Mouse (Mus musculus): ENCODE results near the gene Npas2. TPM values are rescaled to one million over a fixed set of nuclear protein-coding genes. Genes with fewer than 3 reads are reported as not detected.

Gene Npas2
- polyA plus RNA-seq, 2 experiments: 0.11 TPM

DNA sequence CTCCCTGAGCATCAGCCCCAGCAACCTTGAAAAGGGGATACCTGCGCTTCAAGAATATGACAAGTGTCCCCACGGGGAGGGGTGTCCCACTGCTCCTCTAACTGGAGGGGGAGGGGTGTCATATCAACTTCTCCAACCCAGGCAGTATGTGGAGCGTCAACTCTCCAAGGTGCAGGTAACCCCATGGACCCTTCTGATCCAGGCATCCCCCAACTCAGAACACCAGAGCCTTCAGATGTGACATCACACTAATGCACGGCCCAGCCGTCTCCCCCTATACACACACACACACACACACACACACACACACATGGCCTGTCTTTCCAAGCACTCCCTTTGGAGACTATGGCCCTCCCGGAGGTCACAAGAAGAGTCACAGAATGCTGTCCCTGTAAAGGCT is 198.1 kb downstream of the Npas2 start:
- Histone ChIP-seq H3K9ac (replicated peaks) (no peak overlapping the region), H3K4me3 (ENCODE audit: insufficient read depth in 1 of 2, low read depth in 2 of 2, low read length in 2 of 2) (no peak overlapping the region), H3K9me3 (ENCODE audit: control insufficient read depth, low read length) (no peaks in the 10 kb centered on the region), H3K36me3 (replicated peaks; ENCODE audit: control insufficient read depth, insufficient read depth, low read depth) (no peaks in the 10 kb centered on the region), H3K4me1 (replicated peaks; ENCODE audit: control insufficient read depth in 2 of 2, insufficient read depth in 2 of 2, low read length in 1 of 2) (peaks cover 30 to 47% of the 10 kb centered on the region in 2 experiments), H3K27ac (no peak overlapping the region), H3K27me3 (ENCODE audit: control insufficient read depth, insufficient read depth, low read length) (no peaks in the 10 kb centered on the region), H3K4me2 (ENCODE audit: low read depth) (no peak overlapping the region)
- DNase-seq (ENCODE audit: low read depth in 3 of 3, low spot score in 3 of 3) (no peak), ATAC-seq (ENCODE audit: insufficient read depth) (no peak)
- 78% methylated on average over 6 of the region's 6 CpGs for WGBS (ENCODE audit: insufficient replicate concordance)
- no peak for TF ChIP-seq EP300 (IDR thresholded peaks at IDR 0.05; ENCODE audit: low read depth)
- no peak for TF ChIP-seq CTCF (IDR thresholded peaks at IDR 0.05; ENCODE audit: low read depth)

DNA sequence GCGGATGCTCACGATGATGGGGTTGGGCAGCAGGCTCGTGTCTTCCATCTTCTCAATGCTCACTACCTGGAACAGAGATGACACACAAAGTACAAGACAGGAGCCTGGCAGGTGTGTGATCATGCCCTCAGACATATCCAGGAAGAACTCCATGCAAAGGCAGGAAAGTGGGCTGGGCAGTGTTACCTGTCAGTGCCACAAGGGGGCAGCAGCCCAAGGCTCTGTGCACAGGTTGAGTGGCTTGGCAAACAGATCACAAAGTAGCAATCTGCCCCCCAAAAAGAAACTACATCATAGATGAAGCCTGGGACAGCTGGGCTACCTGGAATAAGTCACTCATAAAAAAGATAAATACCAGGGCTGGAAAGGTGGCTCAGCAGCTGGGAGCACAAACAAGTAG is 198.7 kb downstream of the Npas2 start:
- WGBS (ENCODE audit: insufficient replicate concordance): 62% methylated on average over 3 of the region's 3 CpGs

DNA sequence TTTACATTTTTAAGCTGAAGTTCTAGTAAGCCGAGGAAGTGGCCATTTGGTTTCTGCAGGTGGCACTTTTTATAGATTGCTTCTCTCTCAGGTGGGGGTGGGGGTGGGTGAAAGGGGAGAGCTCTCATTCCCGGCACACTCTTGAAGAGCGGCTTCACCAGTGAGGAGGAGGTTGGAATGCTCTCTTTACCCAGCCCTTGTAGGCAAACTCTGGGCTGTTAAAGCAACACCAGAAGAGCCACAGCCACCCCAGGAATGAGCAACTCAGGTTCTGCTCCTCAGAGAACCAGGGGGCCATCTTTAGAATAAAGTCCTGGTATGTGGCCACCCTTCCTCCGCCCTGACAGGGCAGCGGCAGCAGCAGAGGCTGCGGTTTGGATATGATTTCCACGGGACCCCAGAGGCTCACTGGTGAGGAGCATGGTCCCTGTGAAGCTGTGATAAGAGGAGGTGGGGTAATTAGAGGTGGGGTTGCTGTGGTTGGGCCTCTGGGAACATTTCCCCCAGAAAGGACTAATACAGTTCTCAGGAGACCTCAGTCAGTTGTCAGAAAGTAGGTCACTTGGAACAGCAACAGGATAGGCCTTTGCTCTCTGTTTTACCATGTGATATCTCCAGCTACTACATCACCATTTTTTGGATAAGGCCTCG is 199.8 kb downstream of the Npas2 start:
- peaks cover 23 to 42% of the 10 kb centered on the region in 2 experiments for H3K4me1 ChIP-seq (replicated peaks; ENCODE audit: control insufficient read depth in 2 of 2, insufficient read depth in 2 of 2, low read length in 1 of 2)
- WGBS (ENCODE audit: insufficient replicate concordance): 21% methylated on average over 8 of the region's 8 CpGs
- peak overlapping the region; percentile 44 for H3K4me2 ChIP-seq (ENCODE audit: low read depth)
- no peaks in the 10 kb centered on the region for H3K9me3 ChIP-seq (ENCODE audit: control insufficient read depth, low read length)
- H3K27me3 ChIP-seq (ENCODE audit: control insufficient read depth, insufficient read depth, low read length): no peaks in the 10 kb centered on the region
- DNase-seq (ENCODE audit: low read depth in 3 of 3, low spot score in 3 of 3) (peak; percentile 41 to 58 (median 48)), ATAC-seq (ENCODE audit: insufficient read depth) (peak; percentile 79)
- no peak for TF ChIP-seq CTCF (IDR thresholded peaks at IDR 0.05; ENCODE audit: low read depth)
- TF ChIP-seq EP300 (IDR thresholded peaks at IDR 0.05; ENCODE audit: low read depth): peak; percentile 74
- peak overlapping the region; percentile 47 for H3K27ac ChIP-seq
- H3K9ac ChIP-seq (replicated peaks): peak overlapping the region; percentile 47; the same call in 1 of the 2 replicates
- no peak overlapping the region for H3K4me3 ChIP-seq (ENCODE audit: insufficient read depth in 1 of 2, low read depth in 2 of 2, low read length in 2 of 2)
- no peaks in the 10 kb centered on the region; the same call in 1 of the 2 replicates for H3K36me3 ChIP-seq (replicated peaks; ENCODE audit: control insufficient read depth, insufficient read depth, low read depth)

More for the DNA sequence above, 198.7 kb downstream of the Npas2 start:
- Histone ChIP-seq H3K4me1 (replicated peaks; ENCODE audit: control insufficient read depth in 2 of 2, insufficient read depth in 2 of 2, low read length in 1 of 2) (peaks cover 30 to 47% of the 10 kb centered on the region in 2 experiments), H3K9me3 (ENCODE audit: control insufficient read depth, low read length) (no peaks in the 10 kb centered on the region), H3K27ac (no peak overlapping the region), H3K27me3 (ENCODE audit: control insufficient read depth, insufficient read depth, low read length) (no peaks in the 10 kb centered on the region), H3K9ac (replicated peaks) (no peak overlapping the region), H3K4me2 (ENCODE audit: low read depth) (no peak overlapping the region), H3K36me3 (replicated peaks; ENCODE audit: control insufficient read depth, insufficient read depth, low read depth) (no peaks in the 10 kb centered on the region; the same call in 1 of the 2 replicates), H3K4me3 (ENCODE audit: insufficient read depth in 1 of 2, low read depth in 2 of 2, low read length in 2 of 2) (no peak overlapping the region)
- TF ChIP-seq CTCF (IDR thresholded peaks at IDR 0.05; ENCODE audit: low read depth) (peak; percentile 97), EP300 (IDR thresholded peaks at IDR 0.05; ENCODE audit: low read depth) (no peak)
- ATAC-seq (ENCODE audit: insufficient read depth): peak; percentile 25; the same call in 1 of the 2 replicates
- peak in 1 of 3 experiments; percentile 57 for DNase-seq (ENCODE audit: low read depth in 3 of 3, low spot score in 3 of 3)

DNA sequence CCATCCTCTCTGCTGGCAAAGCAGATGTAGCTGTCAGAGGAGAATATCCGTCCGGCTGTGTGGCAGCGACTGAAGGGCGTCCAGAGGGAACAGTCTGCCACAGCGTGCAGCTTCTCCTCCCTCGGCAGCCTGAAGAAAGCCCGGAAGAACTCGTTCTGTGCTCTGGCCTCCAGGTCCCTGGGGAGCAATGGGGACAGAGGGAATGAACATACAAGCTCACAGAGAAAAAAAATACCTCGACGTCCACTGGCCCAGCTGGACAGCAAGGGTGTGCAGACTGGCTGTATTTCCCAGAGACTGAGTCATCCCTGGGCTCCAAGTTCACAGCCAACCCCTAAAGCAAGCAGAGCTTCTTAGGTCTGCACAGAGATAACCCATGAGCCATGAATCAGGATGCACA is 200.6 kb downstream of the Npas2 start:
- Histone ChIP-seq H3K9ac (replicated peaks) (no peak overlapping the region), H3K4me3 (ENCODE audit: insufficient read depth in 1 of 2, low read depth in 2 of 2, low read length in 2 of 2) (no peak overlapping the region), H3K27ac (no peak overlapping the region), H3K9me3 (ENCODE audit: control insufficient read depth, low read length) (no peaks in the 10 kb centered on the region), H3K4me2 (ENCODE audit: low read depth) (no peak overlapping the region), H3K36me3 (replicated peaks; ENCODE audit: control insufficient read depth, insufficient read depth, low read depth) (no peaks in the 10 kb centered on the region; the same call in 1 of the 2 replicates), H3K4me1 (replicated peaks; ENCODE audit: control insufficient read depth in 2 of 2, insufficient read depth in 2 of 2, low read length in 1 of 2) (peaks cover 19 to 36% of the 10 kb centered on the region in 2 experiments), H3K27me3 (ENCODE audit: control insufficient read depth, insufficient read depth, low read length) (no peaks in the 10 kb centered on the region)
- DNase-seq (ENCODE audit: low read depth in 3 of 3, low spot score in 3 of 3) (no peak), ATAC-seq (ENCODE audit: insufficient read depth) (no peak)
- WGBS (ENCODE audit: insufficient replicate concordance): 73% methylated on average over 10 of the region's 10 CpGs
- TF ChIP-seq EP300 (IDR thresholded peaks at IDR 0.05; ENCODE audit: low read depth) (no peak), CTCF (IDR thresholded peaks at IDR 0.05; ENCODE audit: low read depth) (no peak)

DNA sequence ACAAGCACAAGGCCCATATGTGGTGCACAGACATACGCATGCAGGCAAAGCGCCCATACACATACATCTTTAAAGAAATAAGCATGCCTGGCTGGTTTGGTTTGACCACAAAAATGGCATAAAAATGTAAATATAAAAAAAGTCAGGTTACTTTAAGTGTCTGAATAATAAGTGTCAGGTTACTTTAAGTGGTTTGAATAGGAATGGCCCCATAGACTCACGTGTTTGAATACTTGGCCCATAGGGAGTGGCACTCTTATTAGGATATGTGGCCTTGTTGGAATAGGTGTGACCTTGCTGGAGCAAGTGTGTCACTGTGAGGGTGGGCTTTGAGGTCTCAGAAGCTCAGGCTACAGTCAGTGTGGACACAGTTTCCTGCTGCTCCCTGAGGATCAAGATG is 201.1 kb downstream of the Npas2 start:
- DNase-seq (ENCODE audit: low read depth in 3 of 3, low spot score in 3 of 3): no peak
- Histone ChIP-seq H3K9me3 (ENCODE audit: control insufficient read depth, low read length) (no peaks in the 10 kb centered on the region), H3K27ac (no peak overlapping the region), H3K4me3 (ENCODE audit: insufficient read depth in 1 of 2, low read depth in 2 of 2, low read length in 2 of 2) (no peak overlapping the region), H3K27me3 (ENCODE audit: control insufficient read depth, insufficient read depth, low read length) (no peaks in the 10 kb centered on the region), H3K36me3 (replicated peaks; ENCODE audit: control insufficient read depth, insufficient read depth, low read depth) (no peaks in the 10 kb centered on the region; the same call in 1 of the 2 replicates), H3K4me2 (ENCODE audit: low read depth) (no peak overlapping the region), H3K4me1 (replicated peaks; ENCODE audit: control insufficient read depth in 2 of 2, insufficient read depth in 2 of 2, low read length in 1 of 2) (peaks cover 13 to 30% of the 10 kb centered on the region in 2 experiments), H3K9ac (replicated peaks) (no peak overlapping the region)
- TF ChIP-seq CTCF (IDR thresholded peaks at IDR 0.05; ENCODE audit: low read depth) (no peak), EP300 (IDR thresholded peaks at IDR 0.05; ENCODE audit: low read depth) (no peak)
- WGBS (ENCODE audit: insufficient replicate concordance): 79% methylated on average over 3 of the region's 3 CpGs
- no peak for ATAC-seq (ENCODE audit: insufficient read depth)
